Mouse (Mus musculus) small intestine, adult 2 months (tissue): ENCODE data around the gene Tmem205.

ENCODE experiments used
- CTCF ChIP-seq: fragments of 200-500 bp; IDR thresholded peaks from 2 replicates; pipeline ENCODE4 v1.5.1; 2012; ENCODE audit warnings: low read depth, mild to moderate bottlenecking, control low read depth, inconsistent platforms, low read length, moderate library complexity, mixed read lengths; ENCODE audit not compliant: insufficient replicate concordance, insufficient read length; ENCODE audit errors: extremely low read depth
- POLR2A ChIP-seq: fragments of 200-500 bp; IDR thresholded peaks from 2 replicates; pipeline ENCODE4 v1.6.1; 2012; ENCODE audit warnings: low read depth, mild to moderate bottlenecking, control low read depth, inconsistent platforms, low read length, moderate library complexity

- no peak for TF ChIP-seq POLR2A
- TF ChIP-seq CTCF, result no peak
Measured at GRCm38 (mm10) chr9:21908216-21908615, 19.1 kb downstream of the Tmem205 start.
